Mouse (Mus musculus) cerebellum, adult 18-20 months (tissue): ENCODE results near the gene Rab3il1.
A peak's percentile ranks its signal among the peaks of the same experiment; 100 is the strongest.

ENCODE experiments used
- DNase-seq, 2 experiments: peaks; one replicate each; pipeline ENCODE4 v3.0.0; 2021

The Rab3il1 gene

DNA sequence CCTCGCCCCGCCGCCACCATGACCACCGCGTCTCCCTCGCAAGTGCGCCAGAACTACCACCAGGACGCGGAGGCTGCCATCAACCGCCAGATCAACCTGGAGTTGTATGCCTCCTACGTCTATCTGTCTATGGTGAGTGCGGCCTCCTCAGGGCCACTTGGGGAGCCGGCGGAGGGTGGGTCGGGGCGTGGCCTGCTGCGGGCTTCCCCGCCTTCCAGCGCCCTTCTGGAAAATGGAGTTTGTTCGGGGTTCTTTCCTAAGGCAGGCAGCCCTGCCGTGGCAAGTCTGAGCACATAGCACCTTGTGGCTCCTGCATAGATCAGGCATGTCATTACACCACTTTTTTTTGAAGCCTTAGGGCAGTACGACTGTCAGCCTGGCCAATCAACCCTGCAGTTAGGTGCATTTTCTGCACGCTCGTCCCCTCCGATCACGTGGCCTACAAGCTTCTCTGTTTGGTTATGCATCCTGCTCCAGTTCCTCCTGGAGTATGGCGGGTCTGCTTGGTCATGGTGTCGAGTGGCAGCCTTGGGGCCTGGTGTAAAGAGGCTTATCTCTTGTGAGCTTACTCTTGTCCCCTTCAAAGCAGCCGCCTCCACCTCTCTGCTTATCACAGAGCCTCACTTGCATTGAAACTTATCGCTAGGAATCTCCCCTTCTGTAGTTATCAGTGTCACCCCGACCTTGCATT, 18.5 kb upstream of the Rab3il1 start:
- DNase-seq = peak; percentile 73 to 76

DNA sequence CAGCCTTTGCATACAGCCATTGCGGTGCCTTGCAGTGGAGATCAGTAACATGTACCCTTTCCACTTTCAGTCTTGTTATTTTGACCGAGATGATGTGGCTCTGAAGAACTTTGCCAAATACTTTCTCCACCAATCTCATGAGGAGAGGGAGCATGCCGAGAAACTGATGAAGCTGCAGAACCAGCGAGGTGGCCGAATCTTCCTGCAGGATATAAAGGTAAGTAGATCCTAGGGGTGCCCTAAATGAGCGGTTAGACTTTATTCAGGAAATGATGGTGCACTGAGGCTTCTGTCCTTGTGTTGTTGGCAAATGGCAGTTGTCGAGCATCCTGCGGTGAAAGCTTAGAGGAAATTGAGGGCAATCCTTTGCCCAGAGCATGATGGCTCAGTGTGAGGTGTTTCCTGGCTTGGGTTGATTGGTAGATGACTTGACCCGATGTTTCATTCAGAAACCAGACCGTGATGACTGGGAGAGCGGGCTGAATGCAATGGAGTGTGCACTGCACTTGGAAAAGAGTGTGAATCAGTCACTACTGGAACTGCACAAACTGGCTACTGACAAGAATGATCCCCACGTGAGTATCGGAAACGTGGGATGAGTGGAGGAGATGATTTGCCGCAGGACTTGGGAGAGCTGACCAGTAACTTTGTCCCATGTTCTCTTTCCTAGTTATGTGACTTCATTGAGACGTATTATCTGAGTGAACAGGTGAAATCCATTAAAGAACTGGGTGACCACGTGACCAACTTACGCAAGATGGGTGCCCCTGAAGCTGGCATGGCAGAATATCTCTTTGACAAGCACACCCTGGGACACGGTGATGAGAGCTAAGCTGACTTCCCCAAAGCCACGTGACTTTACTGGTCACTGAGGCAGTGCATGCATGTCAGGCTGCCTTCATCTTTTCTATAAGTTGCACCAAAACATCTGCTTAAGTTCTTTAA, 17.1 kb upstream of the Rab3il1 start:
- no peak for DNase-seq

DNA sequence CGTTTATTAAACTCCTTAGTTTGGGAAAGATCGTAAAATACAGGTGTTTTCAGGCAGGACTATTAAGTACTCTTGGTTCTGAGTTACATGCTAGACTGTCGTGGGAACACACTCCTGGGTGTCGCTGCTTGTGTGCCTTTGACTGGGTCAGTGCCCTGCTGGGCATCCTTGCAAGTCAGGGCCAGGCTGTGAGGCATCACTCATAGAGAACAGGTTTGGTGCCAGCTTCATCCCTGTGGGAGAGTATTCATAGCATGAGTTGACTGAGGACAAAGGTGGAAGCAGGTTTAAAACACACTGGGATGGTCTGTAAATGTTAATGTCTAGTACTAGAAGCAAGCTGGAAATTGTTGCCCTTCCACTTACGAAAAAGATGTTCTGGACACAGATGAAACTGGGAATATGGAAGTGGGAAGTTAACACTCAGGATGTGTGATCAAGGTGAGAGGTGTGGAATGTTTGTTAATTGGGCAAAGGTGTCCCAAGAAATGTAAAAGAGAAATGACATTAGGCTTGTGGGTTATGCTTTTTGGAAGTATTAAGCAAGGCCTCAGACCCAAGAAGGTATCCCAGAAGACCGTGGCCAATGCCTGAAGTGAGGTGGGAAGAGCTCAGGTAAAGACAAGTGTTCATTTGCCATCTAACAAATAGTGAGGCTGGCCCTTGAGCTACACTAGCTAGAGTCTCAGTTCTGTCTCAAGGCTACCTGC, 16.1 kb upstream of the Rab3il1 start:
- no peak for DNase-seq

DNA sequence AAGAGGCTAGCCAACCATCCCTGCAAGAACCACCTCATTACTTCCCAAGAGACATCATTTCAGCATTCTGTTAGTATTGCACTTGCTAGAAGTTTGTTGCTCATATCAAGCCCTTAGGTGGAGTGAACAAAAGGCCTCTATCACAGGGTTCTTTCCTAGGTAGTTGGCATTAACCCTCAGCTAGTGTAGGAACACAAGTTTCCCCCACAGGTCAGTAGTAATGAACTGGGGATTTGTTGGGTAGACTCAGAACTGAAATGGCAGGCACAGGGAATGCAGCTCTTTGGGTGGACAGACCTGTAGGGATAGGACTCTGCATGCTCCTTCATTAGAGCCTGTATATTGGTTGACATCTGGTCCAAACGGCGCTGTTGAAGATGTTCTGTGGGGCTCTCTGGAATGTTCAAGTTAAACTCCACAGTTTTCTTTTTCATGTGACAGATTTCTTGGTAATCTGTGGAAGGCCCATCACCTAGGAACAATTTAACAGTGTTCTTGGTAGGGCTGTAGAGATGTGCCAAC, 15.5 kb upstream of the Rab3il1 start:
- no peak for DNase-seq

GRCm38 (mm10) chr19:9987192-9987591, 14.3 kb upstream of the Rab3il1 start:
- no peak for DNase-seq

DNA sequence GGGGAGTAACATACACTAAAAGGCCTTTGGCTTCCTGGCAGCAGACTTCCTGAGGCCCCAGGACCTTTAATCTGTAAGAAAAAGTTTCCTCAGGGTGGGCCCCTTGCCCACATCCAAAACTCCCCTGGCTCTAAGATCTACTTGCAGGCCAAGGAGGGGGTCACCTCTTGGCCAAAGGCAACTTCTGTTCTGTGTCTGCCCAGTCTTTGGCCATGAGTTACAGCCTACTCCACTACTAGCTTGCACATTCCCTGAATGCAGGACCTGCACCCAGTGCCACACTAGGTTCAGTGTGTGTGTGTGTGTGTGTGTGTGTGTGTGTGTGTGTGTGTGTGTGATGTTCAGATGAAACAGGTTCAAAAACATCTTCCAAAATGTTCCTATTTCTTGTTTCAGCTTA, 13.9 kb upstream of the Rab3il1 start:
- DNase-seq = no peak

DNA sequence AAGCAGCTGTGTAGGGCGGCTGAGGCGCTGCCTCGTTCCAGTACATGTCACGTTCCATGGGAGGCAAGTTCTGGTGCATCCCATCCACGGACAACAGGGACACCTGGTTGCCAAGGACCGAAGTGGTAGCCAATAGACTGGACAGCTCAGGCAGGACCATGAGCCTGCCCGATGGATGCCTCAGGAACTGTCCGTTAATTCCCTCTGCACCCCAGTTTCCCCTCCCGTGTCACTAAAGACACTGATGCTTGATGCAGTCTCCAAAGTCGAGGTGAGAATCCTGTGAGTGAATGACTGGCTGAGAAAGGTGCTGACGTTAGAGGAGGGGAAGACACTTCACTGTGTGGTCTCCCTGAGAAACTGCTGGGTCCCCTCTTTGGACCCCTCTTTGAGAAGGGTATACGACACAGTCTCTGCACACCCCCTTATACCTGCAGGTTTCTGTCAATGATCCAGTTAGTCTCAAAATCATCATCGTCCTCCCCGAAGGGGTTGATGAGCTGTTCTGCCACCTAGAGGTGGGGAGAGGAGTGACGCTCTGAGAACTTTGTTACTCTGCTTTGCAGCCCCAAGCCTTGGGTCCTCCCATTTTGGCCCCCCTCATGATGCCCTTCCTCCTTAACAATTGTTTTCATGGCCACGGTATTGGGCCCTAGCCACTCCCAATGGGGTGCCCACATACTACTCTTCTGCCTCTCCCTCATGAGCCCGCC, 12.1 kb upstream of the Rab3il1 start:
- peak in 1 of 2 experiments; percentile 23 for DNase-seq

GRCm38 (mm10) chr19:9989884-9990256, 11.6 kb upstream of the Rab3il1 start:
- no peak for DNase-seq

DNA sequence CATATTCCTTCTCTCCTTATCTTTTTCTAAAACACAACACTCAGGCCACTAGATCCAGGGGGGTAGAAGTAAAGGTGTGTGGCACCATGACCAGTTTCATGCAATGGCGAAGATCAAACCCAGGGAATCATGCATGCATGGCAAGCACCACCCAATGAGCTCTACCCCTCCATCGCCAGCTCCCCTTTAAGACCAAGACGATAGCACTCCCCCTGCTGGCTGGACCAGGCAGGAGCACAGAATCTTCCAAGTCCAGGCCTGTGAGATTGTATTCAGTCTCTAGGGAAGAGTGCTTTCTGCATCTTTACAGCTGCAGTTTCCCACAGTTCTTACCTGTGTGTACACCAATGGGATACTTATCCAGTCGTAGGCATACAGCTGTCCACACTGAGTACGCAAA, 10.2 kb upstream of the Rab3il1 start:
- DNase-seq = peak; percentile 64 to 66

DNA sequence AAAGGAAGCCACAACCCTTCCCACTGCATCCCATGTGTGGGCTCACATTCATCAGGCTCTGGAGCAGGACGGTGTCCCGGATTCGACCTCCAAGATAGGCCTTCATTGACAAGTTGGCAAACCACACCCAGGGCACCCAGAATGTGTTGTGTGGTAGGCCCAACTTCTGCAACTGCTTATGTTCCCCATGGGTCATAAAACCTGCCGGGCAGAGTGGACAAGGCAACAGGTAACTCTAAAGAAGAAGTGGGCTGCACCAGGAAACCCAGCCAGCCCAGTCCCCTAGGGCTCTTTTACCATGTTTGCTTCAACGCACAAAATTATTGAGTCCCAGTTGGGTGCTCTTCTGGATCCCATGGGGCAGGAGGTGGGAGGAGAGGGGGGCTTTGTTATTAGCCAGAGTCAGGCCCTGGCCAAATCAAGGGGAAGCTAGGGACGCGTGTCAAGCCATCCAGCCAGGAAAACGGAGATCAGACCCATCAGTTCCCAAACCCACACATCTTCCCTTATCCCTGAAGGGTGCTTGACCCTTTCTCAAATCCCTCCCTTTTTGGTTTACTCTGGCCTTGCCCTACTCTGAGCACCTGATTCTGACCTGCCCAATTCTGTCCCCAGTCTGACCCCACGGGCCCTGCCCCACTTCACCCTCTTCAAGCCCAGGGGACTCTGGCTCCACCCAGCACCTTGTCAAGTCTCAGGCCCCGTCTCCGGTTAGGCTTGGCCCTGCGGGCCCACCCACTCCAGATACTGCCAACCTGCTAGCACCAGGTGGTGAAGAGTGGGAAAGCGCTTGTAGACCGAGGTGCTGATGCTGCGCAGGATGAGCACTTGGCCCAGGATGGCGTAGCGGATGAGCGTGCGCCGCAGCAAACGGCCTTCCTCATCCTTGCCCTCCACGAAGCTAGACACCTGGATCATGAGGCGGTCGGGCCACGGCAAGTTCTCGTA, 9.2 kb upstream of the Rab3il1 start:
- DNase-seq = peak; percentile 10 to 17

DNA sequence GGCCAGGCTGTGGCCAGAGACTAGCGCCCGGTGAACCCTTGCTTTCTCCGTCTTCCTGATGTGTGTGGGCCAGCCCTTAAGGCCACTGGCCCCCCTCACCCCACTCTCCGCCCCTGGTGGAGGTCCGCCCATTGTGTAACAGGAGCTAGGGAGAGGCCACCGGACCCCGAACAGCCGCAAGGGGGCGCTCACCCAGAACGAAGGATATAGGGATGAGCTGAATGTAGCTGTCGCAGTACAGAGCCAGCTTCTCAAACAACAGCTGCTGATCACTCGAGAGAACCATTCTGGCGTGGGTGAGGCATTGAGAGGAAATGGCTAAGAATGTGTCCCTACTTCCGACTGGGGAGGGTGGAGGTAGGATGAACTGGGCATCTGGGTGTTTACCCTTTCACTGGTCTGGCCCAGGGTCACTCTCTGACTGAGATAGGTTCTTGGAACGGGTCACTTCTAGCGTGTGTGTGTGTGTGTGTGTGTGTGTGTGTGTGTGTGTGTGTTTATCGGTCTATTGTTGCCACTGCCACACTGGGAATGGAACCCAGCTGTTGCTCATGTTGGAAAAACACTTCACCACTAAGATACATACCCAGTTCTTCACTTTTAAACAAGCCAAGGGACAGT, 8.3 kb upstream of the Rab3il1 start:
- DNase-seq = peak; percentile 85 to 87

DNA sequence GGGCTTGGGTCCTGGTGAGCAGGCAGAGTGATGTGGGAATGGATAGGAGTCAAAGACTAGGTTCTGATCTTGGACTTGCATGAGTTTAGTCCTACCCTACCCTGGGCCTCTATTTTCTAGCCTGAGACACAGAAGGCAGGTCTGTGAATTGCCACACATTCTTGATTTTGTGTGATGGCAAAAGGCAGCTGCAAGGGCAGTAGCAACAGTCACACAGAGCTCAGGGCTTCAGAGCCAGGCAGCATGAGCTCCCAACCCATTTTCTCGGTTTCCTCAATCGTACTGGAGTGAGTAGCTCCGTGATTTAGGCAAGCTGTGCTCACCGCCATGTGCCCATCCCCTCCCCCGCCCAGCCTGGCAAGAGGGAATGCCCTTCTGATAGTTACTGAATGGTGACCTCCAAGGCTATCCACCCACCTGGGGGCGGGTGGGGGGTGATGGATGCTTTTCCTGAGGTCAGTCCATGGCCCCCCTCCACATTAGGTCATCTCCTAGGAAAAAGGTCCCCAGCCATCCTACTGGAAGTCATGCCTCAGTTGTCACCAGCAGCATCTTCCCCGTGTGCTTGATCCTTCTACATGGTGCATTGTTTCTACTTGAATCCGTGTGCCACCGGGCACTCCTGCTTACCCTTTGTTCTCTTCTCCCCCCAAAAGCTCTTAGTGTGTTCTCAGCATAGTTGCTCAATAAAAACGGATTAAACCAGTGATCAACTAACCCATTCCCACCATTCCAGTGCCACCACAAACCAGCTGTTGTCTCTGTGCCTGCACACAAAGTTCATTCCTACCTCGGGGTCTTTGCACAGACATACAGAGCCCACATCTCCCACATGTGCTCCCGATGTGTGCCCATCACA, 4.0 kb upstream of the Rab3il1 start:
- no peak for DNase-seq

- DNase-seq = no peak
Observed at GRCm38 (mm10) chr19:9998063-9998416, 3.4 kb upstream of the Rab3il1 start.

- no peak for DNase-seq
Observed at GRCm38 (mm10) chr19:9998736-9999486, 2.6 kb upstream of the Rab3il1 start.

DNA sequence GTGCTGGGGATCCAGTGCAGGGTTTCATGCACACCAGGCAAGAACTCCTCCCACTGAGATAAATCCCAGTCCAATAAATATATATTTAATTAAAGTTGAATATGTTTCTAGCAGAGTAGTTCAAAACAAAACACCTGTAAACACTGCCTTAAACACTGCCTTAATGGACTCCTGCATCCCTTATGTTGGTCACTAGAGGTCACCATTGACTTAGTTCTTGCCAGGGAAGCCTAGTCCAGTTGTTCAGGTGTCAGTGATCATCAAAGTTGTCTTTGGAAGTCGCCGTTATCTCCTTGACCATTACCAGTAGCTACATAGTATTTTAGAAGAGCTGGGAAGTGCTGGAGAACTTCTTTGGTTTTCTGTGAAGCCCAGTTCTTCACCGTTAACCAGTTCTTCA, 1.1 kb upstream of the Rab3il1 start:
- peak in 1 of 2 experiments; percentile 22 for DNase-seq

- no peak for DNase-seq
Observed at GRCm38 (mm10) chr19:10003696-10004095, 2.2 kb downstream of the Rab3il1 start.

DNA sequence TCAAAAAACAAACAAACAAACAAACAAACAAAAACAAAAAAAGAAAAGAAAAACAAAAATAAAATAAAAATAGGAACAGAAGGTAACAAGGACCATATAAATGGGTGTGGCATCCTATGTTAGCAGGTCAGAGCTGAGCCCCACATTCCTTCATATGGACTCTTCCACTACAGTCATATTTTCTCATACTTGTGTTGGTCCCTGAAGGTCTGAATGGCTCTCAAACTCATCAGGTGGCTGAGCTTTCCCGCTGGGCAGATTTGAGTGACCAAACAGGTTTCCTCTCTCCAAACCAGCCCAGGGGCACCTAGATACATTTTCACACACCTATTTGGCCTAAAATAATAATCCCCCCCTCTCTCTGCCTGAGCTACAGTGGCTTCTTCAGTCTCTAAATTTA, 9.9 kb downstream of the Rab3il1 start:
- no peak for DNase-seq

DNA sequence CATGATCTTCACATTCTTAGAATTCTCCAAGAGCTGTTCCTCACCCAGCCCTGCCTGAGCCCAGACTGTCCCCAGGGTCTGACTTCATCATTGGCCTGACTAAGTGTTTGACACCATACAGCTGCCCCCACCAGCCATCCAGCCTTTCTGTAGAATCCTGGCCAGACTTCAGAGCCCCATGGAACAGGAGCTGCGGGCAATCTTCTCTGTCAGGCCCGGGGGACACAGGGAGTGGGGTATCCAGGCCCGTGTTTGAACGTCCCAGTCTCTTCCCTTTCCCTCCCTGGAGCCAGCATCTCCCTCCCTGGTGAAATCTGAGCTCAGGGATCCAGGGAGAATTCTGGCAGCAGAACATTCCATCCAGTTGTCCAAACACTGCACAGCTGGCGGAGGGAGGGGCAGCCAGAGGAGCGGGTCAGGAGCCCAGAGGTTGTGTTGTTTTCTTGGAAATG, 11.4 kb downstream of the Rab3il1 start:
- DNase-seq = no peak

DNA sequence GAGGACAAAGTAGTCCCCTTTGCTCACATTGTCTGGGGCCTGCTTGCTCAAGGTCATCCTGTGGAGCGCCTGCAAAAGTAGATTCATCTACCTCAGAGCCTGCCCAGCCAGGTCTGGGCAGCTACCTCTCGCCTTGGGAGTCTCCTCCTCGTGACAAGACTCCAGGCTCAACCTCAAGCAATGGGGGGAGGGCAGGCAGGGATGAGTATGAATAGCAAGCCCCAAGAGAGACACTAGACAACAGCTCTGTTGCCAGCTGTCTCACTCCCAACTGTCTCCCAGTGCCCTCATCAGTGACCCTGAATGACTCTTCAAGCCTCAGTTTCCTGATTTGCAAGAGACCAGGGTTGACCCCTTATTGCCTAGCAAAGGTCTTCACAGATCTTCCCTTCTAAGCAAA, 11.9 kb downstream of the Rab3il1 start:
- no peak for DNase-seq
